Mouse (Mus musculus): Measurements from ENCODE around the gene Eif3c. TPM values are rescaled to one million over a fixed set of nuclear protein-coding genes. Genes with fewer than 3 reads are reported as not detected.

The Eif3c gene
- total and polyA plus RNA-seq, 3 experiments, result 233 to 819 (median 404) TPM

DNA sequence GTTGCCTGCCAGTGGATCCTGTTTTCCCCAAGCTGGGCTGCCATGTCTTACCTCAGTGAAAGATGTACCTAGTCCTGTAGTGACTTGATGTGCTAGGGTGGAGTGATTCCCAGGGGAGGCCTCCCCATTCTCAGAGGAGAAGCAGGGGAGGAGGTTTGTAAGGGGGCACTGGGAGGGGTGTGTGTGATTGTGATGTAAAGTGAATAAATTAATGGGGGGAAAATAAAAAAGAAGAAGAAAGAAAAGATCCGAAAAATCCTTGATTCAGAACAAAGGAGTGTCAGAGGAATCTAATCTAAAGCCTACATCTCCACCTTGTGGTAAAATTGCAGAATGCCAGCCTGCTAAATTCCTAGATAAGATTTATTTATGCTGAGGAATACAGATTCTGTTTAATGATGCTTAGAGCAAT lies 38.0 kb downstream of the Eif3c start (continued):
- no peak for TF ChIP-seq MEF2A (IDR thresholded peaks at IDR 0.05; ENCODE audit: extremely low read depth, insufficient replicate concordance, low read depth, low read length, poor library complexity, severe bottlenecking)
- no peak for TF ChIP-seq NRF1 (IDR thresholded peaks at IDR 0.05; ENCODE audit: insufficient read depth, low read depth, low read length, poor library complexity, severe bottlenecking)
- peak; percentile 96 for TF ChIP-seq ZC3H11A (IDR thresholded peaks at IDR 0.05; ENCODE audit: low read depth, low read length)
- no peak for TF ChIP-seq ZKSCAN1 (IDR thresholded peaks at IDR 0.05; ENCODE audit: low read depth, low read length)
- TF ChIP-seq MAZ (IDR thresholded peaks at IDR 0.05; ENCODE audit: low read depth, low read length), result no peak
- TF ChIP-seq MAFK (IDR thresholded peaks at IDR 0.05; ENCODE audit: borderline replicate concordance, low read depth, low read length), result peak; percentile 59; the same call in 1 of the 2 replicates
- no peak for TF ChIP-seq ELF1 (IDR thresholded peaks at IDR 0.05; ENCODE audit: low read depth, low read length)
- no peak for TF ChIP-seq TCF12 (IDR thresholded peaks at IDR 0.05; ENCODE audit: low read depth, low read length)
- no peak for TF ChIP-seq JUND (IDR thresholded peaks at IDR 0.05; ENCODE audit: low read depth, low read length)
- no peak for TF ChIP-seq POLR2AphosphoS5 (IDR thresholded peaks at IDR 0.05; ENCODE audit: borderline replicate concordance, low read depth, low read length)
- no peak for TF ChIP-seq POLR2A (IDR thresholded peaks at IDR 0.05; ENCODE audit: control insufficient read depth in 1 of 2, insufficient read depth in 1 of 2, low read depth in 1 of 2, low read length in 2 of 2, poor library complexity in 1 of 2)
- no peak for TF ChIP-seq TBP (IDR thresholded peaks at IDR 0.05; ENCODE audit: low read depth, low read length)
- TF ChIP-seq UBTF (IDR thresholded peaks at IDR 0.05; ENCODE audit: borderline replicate concordance, insufficient read depth, low read depth, low read length), result no peak
- peak; percentile 93 for TF ChIP-seq SMC3 (IDR thresholded peaks at IDR 0.05; ENCODE audit: low read depth, low read length)
- TF ChIP-seq MAX (IDR thresholded peaks at IDR 0.05; ENCODE audit: low read length), result no peak
- no peak for TF ChIP-seq ZMIZ1 (IDR thresholded peaks at IDR 0.05; ENCODE audit: low read depth, low read length)
- peak; percentile 42 to 93 (median 58) for TF ChIP-seq CTCF (IDR thresholded peaks at IDR 0.05 in 2 of 3, conservative IDR thresholded peaks at IDR 0.05 in 1 of 3; ENCODE audit: control insufficient read depth in 1 of 3, insufficient read depth in 1 of 3, low read depth in 2 of 3, low read length in 3 of 3, poor library complexity in 1 of 3, severe bottlenecking in 1 of 3)

DNA sequence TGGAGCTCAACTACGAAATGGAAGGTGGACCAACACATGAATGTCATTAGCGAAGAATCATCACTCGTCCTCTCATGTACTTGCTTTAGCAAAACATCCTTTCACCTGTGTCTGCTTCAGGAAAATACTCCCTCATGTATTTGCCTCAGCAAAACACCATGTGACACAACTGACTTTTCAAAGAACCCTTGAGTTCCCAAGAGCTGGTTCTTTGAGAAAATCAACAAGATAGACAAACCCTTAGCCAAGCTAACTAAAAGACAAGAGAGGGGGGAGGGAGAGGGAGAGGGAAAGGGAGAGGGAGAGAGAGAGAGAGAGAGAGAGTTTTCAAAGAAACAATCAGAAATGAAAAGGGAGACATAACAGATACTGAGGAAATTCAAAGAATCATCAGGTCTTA lies 42.9 kb downstream of the Eif3c start:
- no peaks in the 10 kb centered on the region for H3K79me2 ChIP-seq (ENCODE audit: control insufficient read depth, insufficient read depth, low read length, poor library complexity)
- H3K27ac ChIP-seq (ENCODE audit: control insufficient read depth, low read depth, low read length), result no peak overlapping the region
- no peak overlapping the region for H3K4me3 ChIP-seq (ENCODE audit: control insufficient read depth in 1 of 2, insufficient read depth in 1 of 2, low read depth in 2 of 2, low read length in 2 of 2)
- peaks cover 0 to 2% of the 10 kb centered on the region in 2 experiments; a peak in 2 of 4 replicates for H3K27me3 ChIP-seq (ENCODE audit: control insufficient read depth in 1 of 2, insufficient read depth in 2 of 2, low read length in 2 of 2)
- H3K9ac ChIP-seq (ENCODE audit: control insufficient read depth, low read depth, low read length, poor library complexity, severe bottlenecking), result no peak overlapping the region
- H3K9me3 ChIP-seq (replicated peaks; ENCODE audit: insufficient read depth, low read length), result no peaks in the 10 kb centered on the region
- TF ChIP-seq USF1 (IDR thresholded peaks at IDR 0.05; ENCODE audit: low read depth, low read length) (no peak), EP300 (IDR thresholded peaks at IDR 0.05; ENCODE audit: low read depth in 1 of 2, low read length in 2 of 2) (no peak), RCOR1 (IDR thresholded peaks at IDR 0.05; ENCODE audit: low read depth, low read length) (no peak), NRF1 (IDR thresholded peaks at IDR 0.05; ENCODE audit: insufficient read depth, low read depth, low read length, poor library complexity, severe bottlenecking) (no peak), MYB (IDR thresholded peaks at IDR 0.05; ENCODE audit: low read depth, low read length) (no peak), CHD2 (IDR thresholded peaks at IDR 0.05; ENCODE audit: low read length) (no peak), GABPA (IDR thresholded peaks at IDR 0.05; ENCODE audit: low read depth, low read length) (no peak), JUND (IDR thresholded peaks at IDR 0.05; ENCODE audit: low read depth, low read length) (no peak), ZMIZ1 (IDR thresholded peaks at IDR 0.05; ENCODE audit: low read depth, low read length) (no peak), GATA1 (IDR thresholded peaks at IDR 0.05; ENCODE audit: low read depth, low read length) (no peak), MAX (IDR thresholded peaks at IDR 0.05; ENCODE audit: low read length) (no peak), BHLHE40 (IDR thresholded peaks at IDR 0.05; ENCODE audit: borderline replicate concordance, low read depth, low read length) (no peak), POLR2AphosphoS2 (IDR thresholded peaks at IDR 0.05; ENCODE audit: low read length) (no peak), CTCF (IDR thresholded peaks at IDR 0.05 in 2 of 3, conservative IDR thresholded peaks at IDR 0.05 in 1 of 3; ENCODE audit: control insufficient read depth in 1 of 3, insufficient read depth in 1 of 3, low read depth in 2 of 3, low read length in 3 of 3, poor library complexity in 1 of 3, severe bottlenecking in 1 of 3) (no peak), MEF2A (IDR thresholded peaks at IDR 0.05; ENCODE audit: extremely low read depth, insufficient replicate concordance, low read depth, low read length, poor library complexity, severe bottlenecking) (no peak), MXI1 (IDR thresholded peaks at IDR 0.05; ENCODE audit: low read depth, low read length) (no peak), ZC3H11A (IDR thresholded peaks at IDR 0.05; ENCODE audit: low read depth, low read length) (no peak), POLR2A (IDR thresholded peaks at IDR 0.05; ENCODE audit: control insufficient read depth in 1 of 2, insufficient read depth in 1 of 2, low read depth in 1 of 2, low read length in 2 of 2, poor library complexity in 1 of 2) (no peak), MYC (IDR thresholded peaks at IDR 0.05; ENCODE audit: low read depth, low read length) (no peak), MAFK (IDR thresholded peaks at IDR 0.05; ENCODE audit: borderline replicate concordance, low read depth, low read length) (no peak)
- DNase-seq (ENCODE audit: low read depth, low spot score), result no peak
- no peaks in the 10 kb centered on the region for H3K36me3 ChIP-seq (ENCODE audit: control insufficient read depth in 1 of 2, insufficient read depth in 2 of 2, low read length in 2 of 2)
- H3K4me1 ChIP-seq (ENCODE audit: control insufficient read depth in 1 of 2, insufficient read depth in 2 of 2, low read length in 2 of 2), result peaks cover 0 to 10% of the 10 kb centered on the region in 2 experiments; a peak in 2 of 4 replicates

All from MEL (cell line).